Mouse (Mus musculus) right cerebral cortex, adult 2 months (tissue): ENCODE measurements around the gene Cnot11.
"Not testable (repeated sequence)": the region's sequence is repeated elsewhere in the genome, so short reads cannot be mapped to it uniquely, and the experiment has no call there.

Experiments used
- DNase-seq, 2 experiments: peaks; one replicate each; pipeline ENCODE4 v3.0.0; 2021 to 2022; ENCODE audit warnings: low spot score in 2 of 2

The Cnot11 gene

DNA sequence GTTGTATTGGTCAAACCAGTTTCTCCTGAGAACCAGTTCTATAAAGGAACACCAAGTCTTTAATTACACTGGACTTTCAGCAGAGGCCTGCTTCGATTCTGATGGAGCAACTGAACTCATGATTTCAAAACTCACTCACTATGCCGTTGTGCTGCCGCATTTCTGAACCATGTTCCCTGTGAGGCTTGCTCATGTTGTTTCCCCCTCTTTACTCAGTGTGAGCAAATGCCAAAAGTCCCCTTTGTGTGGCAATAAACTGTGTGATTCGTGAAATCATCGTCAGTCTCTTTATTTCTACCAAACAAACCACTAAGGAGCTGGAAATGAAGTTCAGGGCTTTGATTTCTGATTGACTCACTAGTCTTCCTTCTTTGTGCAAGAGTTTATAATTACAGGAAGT lies 43.7 kb downstream of the Cnot11 start:
- DNase-seq, result no peak

DNA sequence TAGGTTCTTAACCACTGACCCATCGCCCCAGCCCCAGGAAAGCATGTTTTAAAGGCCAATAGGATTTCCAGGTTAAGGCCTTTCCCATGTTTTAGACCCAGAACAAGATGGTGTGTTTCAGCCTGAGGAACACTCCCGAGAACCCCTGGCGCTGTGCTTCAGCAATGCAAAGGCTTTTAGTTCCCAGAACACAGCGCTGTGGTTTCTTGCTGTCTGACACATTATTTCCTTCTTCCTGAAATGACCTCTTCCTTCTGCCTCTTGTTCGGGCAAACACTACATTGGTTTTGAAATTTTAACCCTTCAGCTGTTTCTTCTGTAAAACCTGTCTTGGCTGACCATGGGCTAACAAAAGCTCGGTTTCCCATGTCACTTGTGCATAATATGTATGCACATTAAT lies 44.3 kb downstream of the Cnot11 start:
- no peak for DNase-seq

DNA sequence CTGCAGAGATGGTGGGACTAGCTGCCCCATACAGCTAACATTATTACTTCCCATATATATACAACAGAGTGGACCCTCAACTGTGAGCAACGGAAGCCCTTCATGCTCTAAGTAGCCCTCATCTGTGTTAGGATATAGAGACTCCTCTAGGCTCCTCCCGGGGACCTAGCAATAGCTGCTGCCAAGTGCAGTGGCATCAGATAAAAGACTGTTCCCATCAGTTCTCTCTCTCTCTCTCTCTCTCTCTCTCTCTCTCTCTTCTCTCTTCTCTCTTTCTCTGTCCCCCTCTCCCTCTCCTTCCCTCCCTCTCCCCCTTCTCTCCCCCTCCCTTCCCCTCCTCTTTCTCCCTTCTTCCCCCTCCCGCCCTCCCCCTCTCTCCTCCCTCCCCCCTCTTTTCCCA lies 46.4 kb downstream of the Cnot11 start:
- no peak for DNase-seq

DNA sequence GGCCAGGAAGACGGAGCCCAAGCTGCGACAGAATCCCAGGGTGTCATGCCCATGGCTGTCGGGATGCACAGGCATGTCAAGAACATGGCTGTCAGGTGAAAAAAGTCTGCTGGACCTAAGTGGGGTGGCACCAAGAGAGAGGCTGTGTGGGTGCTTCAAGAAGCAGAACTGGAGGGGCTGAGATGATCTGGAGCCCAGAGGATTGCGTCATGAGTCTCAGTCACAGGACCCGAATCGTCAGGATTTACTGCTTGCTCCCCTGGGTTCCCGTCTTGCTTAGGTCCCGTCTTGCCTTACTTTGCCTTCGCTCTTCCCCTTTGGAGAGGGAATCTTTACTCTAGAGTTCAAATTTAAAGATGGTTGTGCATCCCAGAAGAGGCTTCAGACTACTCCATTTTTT lies 48.4 kb downstream of the Cnot11 start:
- DNase-seq, result no peak

DNA sequence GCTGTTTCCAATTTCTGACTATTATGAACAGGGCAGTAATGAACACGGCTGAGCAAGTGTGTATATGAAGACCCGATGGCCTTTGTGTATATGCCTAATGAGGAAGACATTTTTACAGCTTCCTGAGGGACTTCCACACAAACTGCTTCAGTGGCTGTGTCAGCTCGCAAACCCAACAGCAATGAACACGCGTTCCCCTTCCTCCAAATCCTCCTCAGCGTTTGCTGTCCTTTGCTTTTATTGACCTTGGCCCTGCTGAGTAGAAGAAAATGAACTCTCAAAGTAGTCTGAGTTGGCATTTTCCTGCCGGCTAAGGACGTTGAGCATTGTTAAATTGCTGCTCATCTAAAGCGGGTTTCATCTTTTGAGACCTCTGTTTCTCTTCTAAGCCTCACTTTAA lies 50.6 kb downstream of the Cnot11 start:
- DNase-seq, result no peak

DNA sequence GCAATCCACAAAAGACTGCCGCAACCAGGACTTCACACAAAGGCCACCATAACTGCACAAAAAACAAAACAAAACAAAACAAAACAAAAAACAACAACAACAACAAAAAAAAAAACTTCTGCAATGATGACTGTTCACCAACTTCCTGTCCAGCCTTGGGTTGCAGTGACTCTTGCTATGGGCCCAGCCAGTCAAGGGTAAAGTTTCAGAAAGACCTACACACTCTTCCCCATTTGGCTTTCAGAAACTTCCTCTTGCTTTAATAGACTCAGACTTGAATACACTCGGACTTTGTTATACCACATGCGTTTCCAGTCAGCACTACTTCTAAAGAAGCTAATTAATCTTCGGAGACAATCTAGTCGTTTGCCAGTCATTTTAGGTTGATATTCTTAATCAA lies 55.4 kb downstream of the Cnot11 start:
- no peak for DNase-seq

DNA sequence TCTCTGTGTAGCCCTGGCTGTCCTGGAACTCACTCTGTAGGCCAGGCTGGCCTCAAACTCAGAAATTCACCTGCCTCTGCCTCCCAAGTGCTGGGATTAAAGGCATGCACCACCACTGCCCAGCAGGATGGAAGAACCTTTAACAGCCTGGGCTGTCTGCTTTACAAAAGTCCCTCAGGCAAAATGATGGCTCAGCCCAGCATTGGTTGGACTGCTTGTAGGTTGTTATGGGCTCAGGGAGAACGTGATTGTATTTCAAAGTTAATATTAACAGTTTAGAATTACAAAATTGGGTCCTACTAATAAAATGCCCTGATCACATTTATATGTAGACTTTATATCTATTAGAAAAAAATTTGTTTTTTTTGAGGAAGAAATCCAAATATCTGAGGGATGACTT lies 56.8 kb downstream of the Cnot11 start:
- not testable (repeated sequence) for DNase-seq

DNA sequence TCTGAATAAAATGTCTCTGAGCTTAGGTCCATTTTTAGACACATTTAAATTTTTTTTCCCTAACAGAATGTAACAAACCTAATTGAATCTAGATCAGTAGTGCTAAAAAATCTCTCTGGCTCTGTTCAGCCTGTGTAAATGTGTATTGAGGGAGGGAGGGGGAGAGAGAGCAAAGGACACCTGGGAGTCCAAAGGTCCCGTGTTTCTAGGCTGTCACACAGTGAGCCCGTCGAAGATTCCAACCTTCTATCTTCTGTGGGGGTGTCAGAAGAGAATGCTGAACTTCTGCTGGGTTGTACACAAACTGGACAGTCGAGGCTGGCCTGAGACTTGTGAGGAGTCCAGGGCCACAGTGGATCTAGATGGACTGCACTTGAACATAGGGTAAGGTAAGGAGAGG lies 57.3 kb downstream of the Cnot11 start:
- DNase-seq, result no peak

DNA sequence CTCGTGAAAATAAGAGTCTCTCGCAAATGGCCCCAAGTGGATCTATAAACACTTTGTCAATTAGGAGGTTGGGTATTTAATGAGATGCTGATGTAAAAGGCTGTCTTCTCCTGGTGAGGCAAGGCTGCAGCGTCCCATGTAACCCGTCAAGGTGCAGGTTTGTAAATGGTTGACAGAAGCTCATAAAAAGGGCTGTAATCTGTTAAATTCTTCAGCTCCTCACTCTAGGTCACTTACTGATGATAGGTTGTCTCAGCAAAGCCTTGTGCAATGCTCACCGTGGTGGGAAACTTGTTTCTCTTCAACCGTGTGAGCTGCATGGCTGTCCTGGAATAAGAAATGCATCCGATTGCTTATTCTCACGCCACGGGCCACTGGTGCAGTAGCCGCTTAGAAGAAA lies 59.0 kb downstream of the Cnot11 start:
- no peak for DNase-seq
